Mouse (Mus musculus): Measurements from ENCODE around the gene Fam209. TPM values are rescaled to one million over a fixed set of nuclear protein-coding genes. Genes with fewer than 3 reads are reported as not detected.

Fam209 gene
- polyA plus RNA-seq, 1 experiment from 2014 or later = 0.43 TPM

DNA sequence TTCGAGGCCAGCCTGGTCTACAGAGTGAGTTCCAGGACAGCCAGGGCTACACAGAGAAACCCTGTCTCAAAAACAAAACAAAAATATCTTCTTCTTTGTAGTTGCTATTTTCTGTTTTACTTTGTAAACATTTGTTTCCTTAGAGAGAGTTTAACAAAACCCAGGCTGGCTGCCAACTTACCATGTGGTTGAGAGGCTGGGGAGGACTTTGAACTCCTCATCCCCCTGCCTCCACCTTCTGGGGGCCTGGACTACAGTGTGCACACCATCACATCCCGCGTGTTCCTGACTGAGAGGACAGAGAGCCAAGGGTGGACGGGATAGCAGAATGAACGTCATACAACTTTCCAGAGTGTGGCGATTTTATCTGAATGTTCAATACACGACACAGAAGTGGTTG, 33.8 kb downstream of the Fam209 start:
- H3K9me3 ChIP-seq (ENCODE audit: control insufficient read depth, low read length) = no peaks in the 10 kb centered on the region
- no peak overlapping the region for H3K27ac ChIP-seq (replicated peaks; ENCODE audit: low read depth, low read length)
- H3K9ac ChIP-seq (ENCODE audit: low read depth, low read length) = no peak overlapping the region
- no peaks in the 10 kb centered on the region for H3K36me3 ChIP-seq (ENCODE audit: control insufficient read depth, insufficient read depth, low read length)
- WGBS = 85% methylated on average over 6 of the region's 7 CpGs
- H3K27me3 ChIP-seq (replicated peaks; ENCODE audit: control insufficient read depth, insufficient read depth, low read length) = no peaks in the 10 kb centered on the region
- no peak for ATAC-seq (ENCODE audit: low read depth)
- no peak for DNase-seq (ENCODE audit: low spot score)
- no peak overlapping the region for H3K4me2 ChIP-seq (ENCODE audit: low read depth, low read length)
- no peaks in the 10 kb centered on the region for H3K4me1 ChIP-seq (ENCODE audit: control insufficient read depth, insufficient read depth, low read length)
- H3K4me3 ChIP-seq (ENCODE audit: low read depth, low read length) = no peak overlapping the region

DNA sequence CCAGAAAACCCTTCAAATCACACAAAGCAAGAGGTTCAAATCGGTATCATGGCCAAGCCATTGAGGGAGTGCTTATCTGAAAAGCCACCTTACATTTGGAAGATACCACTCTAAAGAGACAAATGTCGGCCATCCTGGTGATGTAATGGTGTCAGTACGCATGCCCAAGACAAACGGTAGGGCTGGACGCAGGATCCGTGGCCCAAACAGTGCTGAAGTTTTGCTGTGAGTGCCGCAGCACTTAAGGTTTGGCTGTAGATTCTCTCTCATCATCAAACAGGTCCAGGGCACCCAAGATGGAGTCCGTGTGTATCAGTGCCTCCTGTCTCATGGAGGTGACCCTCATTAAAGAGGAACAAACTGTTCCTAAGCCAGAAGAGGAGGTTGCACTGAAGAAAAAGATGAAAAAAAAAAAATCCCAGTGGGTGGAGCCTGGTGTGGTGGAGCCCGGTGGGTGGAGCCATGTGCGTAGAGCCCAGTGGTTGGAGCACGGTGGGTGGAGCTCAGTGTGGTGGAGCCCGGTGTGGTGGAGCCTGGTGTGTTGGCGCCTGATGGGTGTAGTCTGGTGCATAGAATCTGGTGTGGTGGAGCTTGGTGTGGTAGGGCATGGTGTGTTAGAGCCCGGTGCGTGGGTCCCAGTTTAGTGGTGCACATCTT, 37.9 kb downstream of the Fam209 start:
- no peaks in the 10 kb centered on the region for H3K27me3 ChIP-seq (replicated peaks; ENCODE audit: control insufficient read depth, insufficient read depth, low read length)
- no peak overlapping the region for H3K27ac ChIP-seq (replicated peaks; ENCODE audit: low read depth, low read length)
- no peaks in the 10 kb centered on the region for H3K9me3 ChIP-seq (ENCODE audit: control insufficient read depth, low read length)
- no peak for DNase-seq (ENCODE audit: low spot score)
- H3K9ac ChIP-seq (ENCODE audit: low read depth, low read length) = no peak overlapping the region
- ATAC-seq (ENCODE audit: low read depth) = no peak
- H3K4me3 ChIP-seq (ENCODE audit: low read depth, low read length) = no peak overlapping the region
- H3K4me2 ChIP-seq (ENCODE audit: low read depth, low read length) = no peak overlapping the region
- WGBS = 93% methylated on average over 15 of the region's 15 CpGs
- no peaks in the 10 kb centered on the region for H3K36me3 ChIP-seq (ENCODE audit: control insufficient read depth, insufficient read depth, low read length)
- no peaks in the 10 kb centered on the region for H3K4me1 ChIP-seq (ENCODE audit: control insufficient read depth, insufficient read depth, low read length)

DNA sequence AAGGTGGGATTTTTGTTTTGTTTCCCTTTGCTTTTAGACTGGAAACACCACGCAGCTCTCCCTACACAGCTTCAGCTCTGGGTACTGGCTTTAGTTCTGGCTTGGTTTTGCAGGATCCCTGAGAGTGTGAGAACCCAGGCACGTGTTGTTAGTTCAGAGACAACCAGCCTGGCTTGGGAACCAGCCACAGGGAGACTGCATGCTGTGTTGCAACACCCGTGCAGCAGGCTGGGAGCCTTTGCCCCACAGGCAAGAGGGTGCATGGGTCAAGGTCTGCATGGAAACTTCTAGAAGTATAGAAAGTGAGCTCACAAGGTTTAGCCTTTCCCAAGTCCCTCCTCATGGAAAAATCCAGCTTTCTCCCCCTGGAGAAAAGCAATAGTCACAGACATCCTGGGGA, 38.6 kb downstream of the Fam209 start:
- Histone ChIP-seq H3K36me3 (ENCODE audit: control insufficient read depth, insufficient read depth, low read length) (no peaks in the 10 kb centered on the region), H3K27me3 (replicated peaks; ENCODE audit: control insufficient read depth, insufficient read depth, low read length) (no peaks in the 10 kb centered on the region), H3K9ac (ENCODE audit: low read depth, low read length) (no peak overlapping the region), H3K27ac (replicated peaks; ENCODE audit: low read depth, low read length) (no peak overlapping the region), H3K4me2 (ENCODE audit: low read depth, low read length) (no peak overlapping the region), H3K4me1 (ENCODE audit: control insufficient read depth, insufficient read depth, low read length) (no peaks in the 10 kb centered on the region), H3K9me3 (ENCODE audit: control insufficient read depth, low read length) (no peaks in the 10 kb centered on the region), H3K4me3 (ENCODE audit: low read depth, low read length) (no peak overlapping the region)
- ATAC-seq (ENCODE audit: low read depth) (no peak), DNase-seq (ENCODE audit: low spot score) (no peak)
- 57% methylated on average over 3 of the region's 3 CpGs for WGBS

DNA sequence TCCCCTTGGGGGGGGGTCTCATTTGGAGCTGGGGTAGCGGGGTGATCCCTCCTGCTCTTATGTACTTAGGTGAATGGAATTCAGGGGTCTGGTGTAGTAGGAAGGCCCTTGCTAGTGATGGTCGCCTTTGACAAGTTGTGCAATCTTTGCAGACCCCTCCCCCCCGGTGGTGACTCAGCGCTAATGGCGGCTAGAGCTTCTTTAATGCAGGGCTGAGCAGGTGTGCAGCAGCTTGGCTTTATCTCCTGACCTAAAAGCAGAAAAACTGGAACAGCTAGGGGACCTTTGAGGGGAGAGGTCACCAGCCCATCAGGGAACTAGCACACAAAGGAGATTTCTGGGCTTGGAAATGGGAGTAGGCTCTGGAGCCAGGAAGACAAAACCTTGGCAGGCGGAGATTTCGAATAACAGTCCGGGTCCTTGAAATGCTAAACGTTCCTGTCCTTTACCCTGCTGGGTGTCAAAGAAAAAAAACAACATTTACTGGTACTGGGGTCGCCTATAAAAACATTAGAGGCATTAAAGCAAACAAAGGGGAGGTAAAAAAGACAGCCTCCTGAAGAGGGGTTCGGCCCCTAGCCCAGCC, 44.2 kb downstream of the Fam209 start:
- no peak for ATAC-seq (ENCODE audit: low read depth)
- Histone ChIP-seq H3K4me2 (ENCODE audit: low read depth, low read length) (no peak overlapping the region), H3K9ac (ENCODE audit: low read depth, low read length) (no peak overlapping the region), H3K27me3 (replicated peaks; ENCODE audit: control insufficient read depth, insufficient read depth, low read length) (no peaks in the 10 kb centered on the region), H3K4me3 (ENCODE audit: low read depth, low read length) (no peak overlapping the region), H3K27ac (replicated peaks; ENCODE audit: low read depth, low read length) (no peak overlapping the region), H3K9me3 (ENCODE audit: control insufficient read depth, low read length) (no peaks in the 10 kb centered on the region), H3K4me1 (ENCODE audit: control insufficient read depth, insufficient read depth, low read length) (no peaks in the 10 kb centered on the region), H3K36me3 (ENCODE audit: control insufficient read depth, insufficient read depth, low read length) (no peaks in the 10 kb centered on the region)
- WGBS = 22% methylated on average over 11 of the region's 11 CpGs
- no peak for DNase-seq (ENCODE audit: low spot score)

DNA sequence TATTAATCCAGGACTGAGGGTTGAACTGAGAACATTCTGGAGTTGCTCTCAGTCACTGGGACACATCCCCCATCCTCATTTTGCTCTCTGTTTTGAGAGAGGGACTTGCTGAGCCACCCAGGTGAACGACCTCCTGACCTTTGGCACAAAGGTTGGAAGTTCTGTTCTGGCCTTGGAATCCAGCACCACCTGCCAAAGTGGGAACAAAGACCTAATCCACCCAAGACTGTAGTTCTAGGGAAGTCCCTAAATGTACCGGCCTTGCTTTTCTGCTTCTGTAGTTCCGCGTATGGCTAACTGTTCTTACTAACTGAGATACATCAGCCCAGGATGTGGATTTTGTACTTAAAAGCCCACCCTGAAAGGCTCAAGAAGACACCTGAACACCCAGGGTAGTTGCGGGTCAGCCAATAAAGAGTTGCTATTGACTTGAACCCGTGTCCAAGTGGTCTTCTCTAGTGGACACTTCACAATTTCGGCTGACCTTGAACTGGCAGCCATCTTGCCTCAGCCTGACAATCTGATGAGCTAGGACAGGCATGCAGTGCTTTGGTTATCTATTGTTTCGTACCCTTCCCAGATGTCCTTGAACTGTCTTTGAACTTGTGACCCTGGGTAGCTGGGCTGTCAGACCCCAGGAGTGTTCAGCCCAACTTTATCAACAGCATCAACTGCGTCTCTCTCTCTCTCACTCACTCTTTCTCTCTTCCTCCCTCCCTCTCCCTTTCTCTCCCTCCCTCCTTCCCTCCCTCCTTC, 48.5 kb downstream of the Fam209 start:
- WGBS = 84% methylated on average over 9 of the region's 9 CpGs
- Histone ChIP-seq H3K27me3 (replicated peaks; ENCODE audit: control insufficient read depth, insufficient read depth, low read length) (no peaks in the 10 kb centered on the region), H3K4me2 (ENCODE audit: low read depth, low read length) (no peak overlapping the region), H3K4me1 (ENCODE audit: control insufficient read depth, insufficient read depth, low read length) (no peaks in the 10 kb centered on the region), H3K9ac (ENCODE audit: low read depth, low read length) (no peak overlapping the region), H3K4me3 (ENCODE audit: low read depth, low read length) (no peak overlapping the region), H3K9me3 (ENCODE audit: control insufficient read depth, low read length) (no peaks in the 10 kb centered on the region), H3K36me3 (ENCODE audit: control insufficient read depth, insufficient read depth, low read length) (no peaks in the 10 kb centered on the region), H3K27ac (replicated peaks; ENCODE audit: low read depth, low read length) (no peak overlapping the region)
- no peak for DNase-seq (ENCODE audit: low spot score)
- no peak for ATAC-seq (ENCODE audit: low read depth)

DNA sequence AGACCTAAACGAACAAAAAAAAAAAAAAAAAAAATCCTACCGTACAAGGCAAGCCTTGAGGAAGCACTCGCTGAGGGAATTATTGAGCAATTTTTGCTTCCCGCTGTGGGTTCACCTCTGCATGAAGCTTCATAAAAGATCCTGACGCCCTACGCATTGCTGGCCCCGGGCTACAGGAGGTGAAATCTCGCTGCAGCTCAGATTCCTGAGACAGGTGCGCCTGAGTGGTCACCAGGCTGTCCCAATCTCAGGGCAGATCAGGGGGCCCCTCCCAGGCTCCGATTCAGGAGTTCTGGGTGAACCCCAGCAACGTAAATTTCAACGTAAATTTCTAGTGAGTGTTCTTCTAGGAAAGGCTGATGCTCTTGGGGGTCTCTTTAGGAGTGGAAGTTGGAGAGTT, 50.2 kb downstream of the Fam209 start:
- ATAC-seq (ENCODE audit: low read depth) = no peak
- no peaks in the 10 kb centered on the region for H3K4me1 ChIP-seq (ENCODE audit: control insufficient read depth, insufficient read depth, low read length)
- H3K9me3 ChIP-seq (ENCODE audit: control insufficient read depth, low read length) = no peaks in the 10 kb centered on the region
- no peak overlapping the region for H3K9ac ChIP-seq (ENCODE audit: low read depth, low read length)
- 79% methylated on average over 12 of the region's 12 CpGs for WGBS
- H3K36me3 ChIP-seq (ENCODE audit: control insufficient read depth, insufficient read depth, low read length) = no peaks in the 10 kb centered on the region
- no peak for DNase-seq (ENCODE audit: low spot score)
- H3K4me2 ChIP-seq (ENCODE audit: low read depth, low read length) = no peak overlapping the region
- no peak overlapping the region for H3K27ac ChIP-seq (replicated peaks; ENCODE audit: low read depth, low read length)
- H3K27me3 ChIP-seq (replicated peaks; ENCODE audit: control insufficient read depth, insufficient read depth, low read length) = no peaks in the 10 kb centered on the region
- no peak overlapping the region for H3K4me3 ChIP-seq (ENCODE audit: low read depth, low read length)

Other genes with a start within 250 kb of the Fam209 start
- 0.10 TPM in 1 of 2 replicates, not detected in the other for gene Mc3r, start 224.0 kb upstream of the Fam209 start, polyA plus RNA-seq (2014; fragmentation: Nextera tagmentation; extraction: Ambion mirVana)
- gene Fam210b, start 127.0 kb upstream of the Fam209 start, polyA plus RNA-seq (2014; fragmentation: Nextera tagmentation; extraction: Ambion mirVana) = 13.1 and 16.0 TPM in 2 replicates
- 79.2 and 96.2 TPM in 2 replicates for gene Aurka, start 102.0 kb upstream of the Fam209 start, polyA plus RNA-seq (2014; fragmentation: Nextera tagmentation; extraction: Ambion mirVana)
- 37.3 and 40.7 TPM in 2 replicates for gene Cstf1, start 101.8 kb upstream of the Fam209 start, polyA plus RNA-seq (2014; fragmentation: Nextera tagmentation; extraction: Ambion mirVana)
- 0.38 and 1.1 TPM in 2 replicates for gene Cass4, start 78.7 kb upstream of the Fam209 start, polyA plus RNA-seq (2014; fragmentation: Nextera tagmentation; extraction: Ambion mirVana)
- 65.3 and 68.3 TPM in 2 replicates for gene Rtf2, start 32.0 kb upstream of the Fam209 start, polyA plus RNA-seq (2014; fragmentation: Nextera tagmentation; extraction: Ambion mirVana)
- gene Gcnt7, start 13.9 kb upstream of the Fam209 start, polyA plus RNA-seq (2014; fragmentation: Nextera tagmentation; extraction: Ambion mirVana) = 0.67 and 0.98 TPM in 2 replicates
- gene Tfap2c, start 77.1 kb downstream of the Fam209 start, polyA plus RNA-seq (2014; fragmentation: Nextera tagmentation; extraction: Ambion mirVana) = 8.9 and 9.8 TPM in 2 replicates